Mouse (Mus musculus) thymus, adult 2 months (tissue): Measurements from ENCODE around the gene Fli1.

ENCODE experiments used
- CTCF ChIP-seq: fragments of 200-500 bp; IDR thresholded peaks from 2 replicates; pipeline ENCODE4 v1.5.1; 2012; ENCODE audit warnings: mild to moderate bottlenecking, control low read depth, low read length, moderate library complexity, borderline replicate concordance; ENCODE audit not compliant: control insufficient read depth, poor library complexity, insufficient read depth; ENCODE audit errors: extremely low read depth
- POLR2A ChIP-seq: fragments of 200-500 bp; IDR thresholded peaks from 2 replicates; pipeline ENCODE4 v1.6.1; 2012; ENCODE audit warnings: mild to moderate bottlenecking, low read length, control low read depth, moderate library complexity; ENCODE audit not compliant: control insufficient read depth, poor library complexity, insufficient read depth; ENCODE audit errors: extremely low read depth

GRCm38 (mm10) chr9:32562837-32563236 is 20.2 kb upstream of the Fli1 start:
- TF ChIP-seq POLR2A (no peak), CTCF (no peak)
